Comparison of ENCODE assay signal across 7 mouse cellular contexts in the genomic region with DNA sequence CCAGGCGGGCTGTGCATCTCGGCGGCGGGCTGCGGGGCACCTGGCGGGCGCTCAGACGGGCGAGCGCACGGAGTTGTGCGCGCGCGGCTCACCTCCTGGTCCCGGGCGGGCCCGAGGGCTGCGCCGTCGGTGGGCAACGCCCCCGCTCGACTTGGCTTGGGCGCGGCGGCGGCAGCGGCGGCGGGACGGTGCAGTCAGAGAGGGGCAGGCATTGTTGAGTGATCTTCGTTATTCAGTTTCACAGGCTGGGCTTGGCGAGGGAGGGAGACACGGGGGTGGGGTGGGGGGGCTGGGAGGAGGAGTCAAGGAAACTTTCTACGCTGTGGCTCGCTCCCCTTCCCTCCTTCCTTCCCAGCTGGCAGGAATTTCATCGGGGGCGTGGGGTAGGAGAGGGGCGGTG. TPM values are rescaled to one million over a fixed set of nuclear protein-coding genes. Genes with fewer than 3 reads are reported as not detected.
DNase-seq lines count a peak whose midpoint lies in the region; ATAC-seq and TF ChIP-seq lines count a peak whose summit lies in the region.

TSS of gene Lgr6 (minus strand) at position 153 of the 400 bp plus-strand sequence.

- TF ChIP-seq CTCF in olfactory bulb, adult 2 months (IDR thresholded peaks at IDR 0.05; ENCODE audit: insufficient read depth, low read depth, low read length): no peak

- H3K9ac ChIP-seq in ES-E14 (ENCODE audit: insufficient read depth, low read depth, low read length, poor library complexity, severe bottlenecking): peak within 1 kb of the TSS; percentile 55
- peak within 1 kb of the TSS; percentile 65 for H3K9ac ChIP-seq in heart, embryonic 12.5 days
- peak within 1 kb of the TSS; percentile 44; the same call in 1 of the 2 replicates for H3K9ac ChIP-seq in limb, embryonic 12.5 days (replicated peaks)

- peak within 1 kb of the TSS; percentile 64 to 77 for H3K4me3 ChIP-seq in ES-E14 (ENCODE audit: insufficient read depth in 1 of 2, low read depth in 1 of 2, low read length in 2 of 2, poor library complexity in 1 of 2, severe bottlenecking in 1 of 2)
- peak within 1 kb of the TSS; percentile 52 for H3K4me3 ChIP-seq in heart, embryonic 12.5 days
- H3K4me3 ChIP-seq in limb, embryonic 12.5 days (replicated peaks): peak within 1 kb of the TSS; percentile 49
- peak within 1 kb of the TSS; percentile 79 for H3K4me3 ChIP-seq in olfactory bulb, adult 2 months (ENCODE audit: insufficient read depth, low read depth, low read length)

- in situ Hi-C loops in ES-E14 (cut with MboI; ENCODE audit: low sequenced_read_pairs in 2 of 2, unreplicated experiment in 2 of 2): loop anchor here in 1 of 2 experiments (10.0 kb wide), 1 partner anchor 110 kb away; no protein-coding TSS in a partner anchor

- peaks cover 81% of the 10 kb centered on the region for H3K27me3 ChIP-seq in heart, embryonic 12.5 days (replicated peaks)
- H3K27me3 ChIP-seq in limb, embryonic 12.5 days: peaks cover 73% of the 10 kb centered on the region

- H3K4me1 ChIP-seq in ES-E14 (ENCODE audit: control insufficient read depth in 2 of 2, insufficient read depth in 2 of 2, low read length in 2 of 2, poor library complexity in 1 of 2): peaks cover 3 to 7% of the 10 kb centered on the region in 2 experiments; a peak in 2 of 4 replicates
- H3K4me1 ChIP-seq in heart, embryonic 12.5 days (replicated peaks): peaks cover 7% of the 10 kb centered on the region
- peaks cover 14% of the 10 kb centered on the region for H3K4me1 ChIP-seq in limb, embryonic 12.5 days (replicated peaks)
- peaks cover 27% of the 10 kb centered on the region for H3K4me1 ChIP-seq in olfactory bulb, adult 2 months (ENCODE audit: control insufficient read depth, insufficient read depth, low read length)

- DNase-seq in ES-E14 (ENCODE audit: low read depth, low spot score): no peak
- no peak for DNase-seq in c-Kit-positive CD71-positive TER-119-positive erythroid progenitor cells, embryonic 14.5 days (ENCODE audit: low spot score)
- DNase-seq in frontal cortex, postnatal 25 days (ENCODE audit: low spot score in 2 of 2): no peak

- no peak for TF ChIP-seq POLR2A in olfactory bulb, adult 2 months (IDR thresholded peaks at IDR 0.05; ENCODE audit: insufficient read depth, low read depth, low read length)

- no peak within 1 kb of the TSS for H3K27ac ChIP-seq in ES-E14 (ENCODE audit: insufficient read depth, low read depth, low read length, poor library complexity, severe bottlenecking)
- H3K27ac ChIP-seq in heart, embryonic 12.5 days (ENCODE audit: poor library complexity, severe bottlenecking): no peak within 1 kb of the TSS
- no peak within 1 kb of the TSS for H3K27ac ChIP-seq in limb, embryonic 12.5 days
- H3K27ac ChIP-seq in olfactory bulb, adult 2 months (ENCODE audit: insufficient read depth, low read depth, low read length): peak within 1 kb of the TSS; percentile 78

- H3K9me3 ChIP-seq in ES-E14 (ENCODE audit: control insufficient read depth, insufficient read depth, low read depth, low read length): no peaks in the 10 kb centered on the region
- no peaks in the 10 kb centered on the region for H3K9me3 ChIP-seq in heart, embryonic 12.5 days (replicated peaks)
- no peaks in the 10 kb centered on the region for H3K9me3 ChIP-seq in limb, embryonic 12.5 days

- peak; percentile 48 for ATAC-seq in CD4-positive, CD25-positive, alpha-beta regulatory T cell, adult 4 months
- ATAC-seq in heart, embryonic 12.5 days (ENCODE audit: insufficient number of reproducible peaks, low FRiP score): no peak
- no peak for ATAC-seq in limb, embryonic 12.5 days (ENCODE audit: insufficient number of reproducible peaks, insufficient read depth, low FRiP score, low TSS enrichment, low read depth)

- WGBS in heart, embryonic 12.5 days: 0% methylated on average over 20 of the region's 40 CpGs
- WGBS in limb, embryonic 12.5 days: under 1% methylated on average over 40 of the region's 40 CpGs
- under 1% methylated on average over 40 of the region's 40 CpGs for WGBS in olfactory bulb, adult 2 months

- H3K36me3 ChIP-seq in ES-E14 (ENCODE audit: control insufficient read depth, insufficient read depth, low read length, poor library complexity, severe bottlenecking): no peaks in the 10 kb centered on the region
- H3K36me3 ChIP-seq in heart, embryonic 12.5 days: no peaks in the 10 kb centered on the region
- H3K36me3 ChIP-seq in limb, embryonic 12.5 days: no peaks in the 10 kb centered on the region

- H3K4me2 ChIP-seq in heart, embryonic 12.5 days: peak within 1 kb of the TSS; percentile 83
- peak within 1 kb of the TSS; percentile 80 for H3K4me2 ChIP-seq in limb, embryonic 12.5 days

TF ChIP-seq in ES-E14, 5 proteins besides CTCF, POLR2A, EP300 and RAD21:
- TF ChIP-seq ZC3H11A (IDR thresholded peaks at IDR 0.05; ENCODE audit: borderline replicate concordance, low read depth, low read length): no peak
- no peak for TF ChIP-seq CHD2 (IDR thresholded peaks at IDR 0.05; ENCODE audit: low read depth, low read length)
- no peak for TF ChIP-seq MAFK (IDR thresholded peaks at IDR 0.05; ENCODE audit: insufficient read depth, low read depth, low read length)
- no peak for TF ChIP-seq HCFC1 (IDR thresholded peaks at IDR 0.05; ENCODE audit: borderline replicate concordance, insufficient read depth, low read length)
- TF ChIP-seq ZNF384 (IDR thresholded peaks at IDR 0.05; ENCODE audit: low read depth, low read length): no peak

RNA-seq across cellular contexts. Expression of gene Lgr6, which starts in this region (rescaled TPM):
- polyA plus RNA-seq in CD4-positive, CD25-positive, alpha-beta regulatory T cell, adult 4 months (2017; shearing (Covaris generic)): under 1 TPM in 1 of 2 experiments, not detected in 1; 0.08 TPM
- total RNA-seq in ES-E14 (2012; rRNA removed): 1.7 TPM in 2 replicates
- polyA plus RNA-seq in heart, embryonic 12.5 days (2016; fragmentation: Nextera tagmentation; extraction: Ambion mirVana): 0.80 and 0.82 TPM in 2 replicates
- 1.5 and 1.6 TPM in 2 replicates for polyA plus RNA-seq in limb, embryonic 12.5 days (2016; fragmentation: Nextera tagmentation; extraction: Ambion mirVana)
- polyA plus RNA-seq in olfactory bulb, adult 2 months (2012; ENCODE audit: insufficient read depth, insufficient read length, low replicate concordance, missing spikeins): 68.5 TPM in 1 of 2 replicates, not detected in the other

Comparison
In these comparisons a context has a peak if more than half of its experiments do, and no peak if none do; other contexts are left out.
1. RNA of gene Lgr6 (polyA plus RNA-seq): 68.5 TPM in olfactory bulb, adult 2 months; 1.5 to 1.6 TPM in limb, embryonic 12.5 days, 0.80 to 0.82 TPM in heart, embryonic 12.5 days and 0.08 TPM in CD4-positive, CD25-positive, alpha-beta regulatory T cell, adult 4 months; every median in the first group is over 10 times any median in the second.
2. Peak in ATAC-seq in CD4-positive, CD25-positive, alpha-beta regulatory T cell, adult 4 months; RNA of the gene not detected or under 1 TPM.
3. Peak in every context shown above with its lines, with median percentiles within 50 percentile points of each other: H3K4me3 ChIP-seq and H3K9ac ChIP-seq.